Mouse (Mus musculus) ovary, postnatal 36 days (tissue): ENCODE results near the gene Immp2l.

Source experiments
- DNase-seq: peaks from one replicate; pipeline ENCODE4 v3.0.0; 2022; ENCODE audit warnings: low spot score, mixed read lengths

Immp2l gene

GRCm38 (mm10) chr12:41316426-41316825, 292.5 kb downstream of the Immp2l start:
- no peak for DNase-seq

DNA sequence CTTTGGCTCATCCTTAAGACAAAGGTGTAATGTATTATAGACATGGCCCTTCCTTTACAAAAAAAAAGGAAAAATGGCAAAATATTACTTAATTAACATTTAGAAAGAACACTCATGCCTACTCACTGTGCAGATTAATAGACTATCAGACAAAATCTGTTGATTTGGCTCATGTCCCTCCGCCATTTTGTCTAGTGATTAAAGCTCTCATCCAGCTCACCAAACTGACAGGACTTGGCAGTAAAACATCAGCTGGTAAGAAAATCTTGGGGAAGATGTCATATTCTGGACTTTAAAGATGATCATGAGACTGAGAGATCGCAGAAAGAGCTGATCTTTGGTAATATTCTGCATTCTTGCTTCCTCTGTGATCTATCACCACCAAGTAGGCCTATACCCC, 293.5 kb downstream of the Immp2l start:
- no peak for DNase-seq

GRCm38 (mm10) chr12:41322018-41322417, 298.1 kb downstream of the Immp2l start:
- DNase-seq, result no peak

DNA sequence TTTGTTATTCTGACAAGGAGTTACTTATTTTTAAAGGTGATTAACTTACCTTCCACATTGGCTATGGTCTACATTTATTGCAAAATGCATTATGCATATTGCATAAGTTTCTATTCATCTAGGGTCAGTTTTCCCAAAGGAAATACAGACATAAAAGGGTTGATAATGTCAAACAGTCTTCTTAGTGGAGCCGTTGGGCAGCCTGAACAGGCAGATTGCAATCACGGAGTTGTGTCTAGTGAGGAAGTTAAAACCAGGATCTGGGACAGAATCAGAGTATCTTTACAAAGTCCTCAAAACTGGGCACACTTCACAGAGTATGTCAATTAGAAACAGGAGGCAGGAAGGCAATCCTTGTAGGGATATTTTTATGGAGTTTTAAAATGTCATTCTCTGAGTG, 300.5 kb downstream of the Immp2l start:
- DNase-seq, result no peak

DNA sequence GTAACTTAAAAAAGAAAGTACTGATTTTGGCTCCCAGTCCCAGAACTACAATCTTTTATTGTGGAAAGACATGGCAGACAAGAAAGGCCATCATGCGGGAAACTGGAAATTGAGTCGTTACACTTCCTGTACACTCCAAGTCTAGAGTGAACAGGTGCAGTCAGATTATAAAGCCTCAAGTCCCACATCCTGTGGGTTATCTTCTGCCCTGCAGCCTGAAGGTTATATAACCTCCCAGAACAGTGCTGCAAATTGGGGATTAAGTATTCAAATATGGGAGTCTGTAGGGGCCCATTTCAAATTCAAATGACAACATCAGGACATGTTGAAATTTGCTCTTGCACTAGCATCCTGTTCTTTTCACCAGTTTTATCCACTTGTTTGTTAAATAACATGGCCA, 301.9 kb downstream of the Immp2l start:
- no peak for DNase-seq

- DNase-seq, result no peak
These were observed 307.2 kb downstream of the Immp2l start for GRCm38 (mm10) chr12:41330988-41331671.

- DNase-seq, result no peak
These were observed 321.7 kb downstream of the Immp2l start for GRCm38 (mm10) chr12:41345621-41346020.

DNA sequence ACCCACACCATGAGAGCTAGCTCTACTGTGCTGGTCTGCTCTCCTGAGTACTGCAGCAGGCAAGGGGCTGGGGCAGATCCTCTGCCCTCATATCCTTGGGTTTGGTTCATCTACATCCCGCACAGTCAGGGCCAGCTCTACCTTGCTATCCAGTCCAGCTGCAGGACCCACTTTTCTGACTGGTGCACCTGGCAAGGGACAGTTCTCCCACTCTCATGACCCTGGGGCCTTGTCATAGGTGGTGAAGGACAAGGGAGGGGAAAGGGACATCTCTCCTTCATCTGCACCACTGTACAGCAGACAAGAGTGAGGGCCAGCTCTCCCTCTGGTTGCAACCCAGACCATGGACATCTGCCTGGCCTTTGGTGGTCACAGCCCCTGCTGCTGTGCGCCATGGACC, 323.6 kb downstream of the Immp2l start:
- no peak for DNase-seq

DNA sequence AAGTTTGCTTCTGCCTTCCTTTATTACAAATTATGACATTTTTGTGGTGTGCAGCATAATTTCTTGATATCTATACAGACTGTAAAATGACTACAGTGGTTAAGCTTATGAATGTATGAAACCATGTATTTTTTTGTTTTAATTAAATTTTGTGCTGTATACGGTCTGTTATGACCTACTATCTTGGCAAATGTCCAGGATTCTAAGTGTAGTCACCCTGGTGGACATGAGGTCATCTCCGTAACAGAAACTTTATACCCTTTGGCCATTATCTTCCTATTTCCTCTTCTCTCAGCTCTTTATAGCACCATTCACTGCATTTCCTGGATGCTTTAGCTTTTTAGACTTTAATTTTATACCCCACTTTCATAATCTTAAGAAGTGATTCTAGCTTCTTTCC, 325.5 kb downstream of the Immp2l start:
- DNase-seq, result no peak

- DNase-seq, result no peak
These were observed 325.9 kb downstream of the Immp2l start for GRCm38 (mm10) chr12:41349814-41350213.

DNA sequence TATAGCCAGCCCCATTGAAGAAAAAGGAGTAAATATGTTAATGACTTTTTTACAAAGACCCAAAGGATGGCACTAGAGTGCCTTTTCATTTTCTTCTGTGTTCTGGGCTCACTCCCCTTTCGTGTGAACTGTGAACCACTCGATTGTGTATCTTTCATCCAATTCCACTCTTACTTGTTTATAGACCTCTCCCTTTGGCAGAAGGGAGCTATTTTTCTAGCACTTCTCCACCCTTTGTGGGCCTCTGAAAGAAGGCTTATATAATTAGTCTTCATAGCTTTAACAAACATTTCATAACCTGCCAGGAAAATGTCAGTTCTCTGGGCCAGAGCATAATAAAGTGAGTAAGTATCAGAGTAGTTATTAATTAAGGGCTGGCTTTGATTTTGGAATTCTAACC, 327.4 kb downstream of the Immp2l start:
- DNase-seq, result no peak

DNA sequence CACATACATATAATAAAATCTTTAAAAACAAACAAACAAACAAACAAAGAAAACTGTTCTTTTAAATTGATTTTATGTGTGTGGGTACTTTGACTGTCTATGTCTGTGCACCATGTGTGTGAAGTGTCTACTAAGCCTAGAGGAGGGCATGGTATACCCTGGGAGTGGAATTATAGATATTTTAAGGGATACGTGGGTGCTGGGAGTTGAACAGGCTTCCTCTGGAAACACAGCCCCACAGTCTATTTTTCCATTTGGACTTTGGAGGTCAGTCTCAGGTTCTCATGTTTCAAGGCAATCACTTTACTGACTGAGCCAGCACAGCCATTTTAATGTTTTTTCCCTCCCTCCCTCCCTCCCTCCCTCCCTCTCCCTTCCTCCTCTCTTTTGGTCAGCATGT, 331.0 kb downstream of the Immp2l start:
- DNase-seq, result no peak

DNA sequence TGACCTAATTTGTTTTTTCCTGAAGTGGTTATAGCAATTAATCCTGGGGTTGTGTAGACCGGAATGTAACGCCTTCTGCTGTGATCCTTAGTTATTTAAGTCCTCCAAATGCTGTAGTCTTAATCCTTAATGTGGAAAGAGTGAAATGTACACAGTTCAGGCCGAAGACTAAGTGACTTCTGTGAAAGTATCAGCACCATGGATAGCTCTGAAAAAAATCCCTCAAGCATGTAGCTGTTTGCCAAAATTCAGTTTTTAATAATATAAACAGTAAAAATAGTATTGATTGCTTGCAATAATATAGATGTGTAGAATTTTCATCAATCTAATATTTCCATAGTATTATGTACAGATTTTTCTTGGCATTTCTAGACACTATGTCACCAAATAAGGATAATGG, 332.1 kb downstream of the Immp2l start:
- no peak for DNase-seq

- no peak for DNase-seq
These were observed 362.8 kb downstream of the Immp2l start for GRCm38 (mm10) chr12:41386685-41387084.

DNA sequence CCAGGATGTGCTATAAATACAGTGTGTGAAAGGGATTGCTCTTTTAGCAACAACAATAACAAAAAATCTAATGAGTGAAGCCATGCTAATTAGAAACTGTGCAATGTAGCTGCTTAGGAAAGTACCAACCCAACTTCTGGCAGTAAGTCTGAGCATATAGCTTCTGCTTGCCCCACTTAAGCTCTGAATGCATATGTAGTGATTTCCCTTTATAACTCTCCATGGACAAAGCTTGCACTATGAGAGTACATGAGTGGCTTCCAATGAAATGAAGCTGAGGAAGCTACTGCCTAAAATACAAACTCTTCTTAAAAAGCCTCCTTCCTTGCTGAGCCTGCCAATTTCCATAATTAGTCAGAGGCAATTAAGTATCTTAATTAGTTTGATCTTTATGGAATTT, 370.3 kb downstream of the Immp2l start:
- no peak for DNase-seq

- DNase-seq, result no peak
These were observed 377.2 kb downstream of the Immp2l start for GRCm38 (mm10) chr12:41401136-41401535.

DNA sequence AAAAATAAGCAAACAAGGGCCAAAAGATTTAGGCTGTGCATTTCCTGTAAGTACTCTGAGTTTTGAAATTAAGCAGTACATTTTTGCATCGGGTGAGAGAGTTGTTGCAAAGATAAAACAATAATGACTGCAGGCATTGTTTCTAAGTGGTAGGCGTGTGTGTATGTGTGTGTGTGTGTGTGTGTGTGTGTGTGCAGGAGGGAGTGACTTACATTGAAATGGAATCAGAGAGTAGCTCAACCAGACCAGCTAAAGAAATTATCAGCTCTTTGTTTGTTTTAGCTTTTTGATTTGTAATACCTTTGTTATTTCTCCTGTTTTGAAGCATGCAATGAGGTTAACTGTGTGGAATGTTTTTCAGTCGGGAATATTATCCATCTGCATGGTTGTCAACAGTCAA, 378.0 kb downstream of the Immp2l start:
- no peak for DNase-seq

GRCm38 (mm10) chr12:41409431-41409830, 385.5 kb downstream of the Immp2l start:
- no peak for DNase-seq

DNA sequence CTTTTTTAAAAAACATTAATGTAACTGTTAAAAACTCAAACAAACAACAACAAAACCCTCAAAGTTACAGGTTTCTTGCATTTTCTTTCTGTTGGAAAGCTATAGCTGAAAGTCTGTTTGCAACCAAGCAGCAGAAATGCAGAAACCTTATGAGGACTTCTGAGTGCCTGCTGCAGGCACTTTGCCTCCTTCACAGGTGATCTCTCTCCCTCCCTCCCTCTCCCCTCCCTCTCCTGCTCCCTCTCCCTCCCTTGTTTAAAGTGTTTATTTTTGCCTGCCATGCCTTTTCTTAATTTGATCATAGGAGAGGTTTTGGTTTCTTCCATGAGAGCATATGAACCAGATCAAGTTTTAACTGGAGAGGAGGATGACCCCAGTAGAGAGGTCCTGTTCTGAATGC, 392.7 kb downstream of the Immp2l start:
- DNase-seq, result no peak

- no peak for DNase-seq
These were observed 393.2 kb downstream of the Immp2l start for GRCm38 (mm10) chr12:41417099-41417498.

GRCm38 (mm10) chr12:41417961-41418360, 394.1 kb downstream of the Immp2l start:
- no peak for DNase-seq

DNA sequence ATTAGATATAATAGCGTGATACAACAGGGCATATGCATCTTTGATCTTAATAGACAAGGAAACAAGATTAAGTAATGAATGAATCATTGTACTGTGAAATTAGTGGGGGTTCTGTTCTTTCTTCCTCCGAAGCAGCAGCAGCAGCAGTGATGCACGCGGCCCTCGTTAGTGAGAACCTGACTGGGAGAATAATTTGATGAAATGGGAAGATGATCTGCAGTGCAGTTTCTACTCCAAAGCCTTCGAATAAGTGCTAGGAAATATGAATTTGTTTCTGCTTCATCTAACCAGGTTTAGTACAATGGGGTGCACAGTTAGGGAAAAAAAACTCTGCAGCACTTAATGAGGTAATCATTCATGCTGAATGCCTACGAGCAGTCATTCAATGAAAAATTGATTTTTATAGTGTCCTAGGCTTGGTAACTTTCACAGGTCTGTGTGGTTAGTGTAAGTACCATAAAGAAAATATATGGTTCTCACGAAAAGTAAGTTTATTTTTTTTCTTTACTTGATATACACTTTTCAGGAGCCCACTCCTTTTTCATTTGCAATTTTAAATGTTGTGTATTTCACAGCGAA, 401.3 kb downstream of the Immp2l start:
- no peak for DNase-seq

- DNase-seq, result no peak
These were observed 403.6 kb downstream of the Immp2l start for GRCm38 (mm10) chr12:41427464-41427863.

DNA sequence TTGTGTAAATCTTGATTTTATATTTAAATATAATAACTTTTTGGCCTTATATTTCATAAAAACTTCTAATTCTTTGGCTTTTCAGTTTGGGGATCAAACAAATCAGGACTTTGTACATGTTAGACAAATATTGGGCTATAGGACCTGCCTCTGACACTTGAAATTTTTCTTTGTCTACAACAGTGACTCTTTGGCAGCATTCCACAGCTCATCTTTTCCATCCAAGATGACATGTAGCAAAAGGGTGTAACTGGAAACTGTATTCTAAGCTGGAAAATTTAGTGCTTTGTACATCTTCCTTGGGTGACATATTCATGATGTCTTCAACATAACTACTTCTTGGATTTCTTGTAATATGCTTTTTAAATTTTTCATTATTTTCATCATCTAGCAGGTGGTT, 404.9 kb downstream of the Immp2l start:
- no peak for DNase-seq
